Mouse (Mus musculus) gastrocnemius, postnatal 25 days (tissue): ENCODE measurements at regions not wholly inside any gene's neighbourhood (a gene's known extent, or its start where the extent isn't known, plus 50 kb on each side); places are given as distances from the start of the nearest gene placed in this dataset.
A peak's percentile ranks its signal among the peaks of the same experiment; 100 is the strongest.

Experiments
- DNase-seq: peaks from one replicate; pipeline ENCODE4 v3.0.0; 2022

GRCm38 (mm10) chr9:61228230-61228631, 143.9 kb upstream of the Tle3 start:
- DNase-seq: no peak

GRCm38 (mm10) chr9:61230306-61230705, 141.9 kb upstream of the Tle3 start:
- DNase-seq: no peak

GRCm38 (mm10) chr9:61232630-61233029, 139.5 kb upstream of the Tle3 start:
- DNase-seq: no peak

GRCm38 (mm10) chr9:61233251-61233650, 138.9 kb upstream of the Tle3 start:
- no peak for DNase-seq

- DNase-seq: no peak
Measured at GRCm38 (mm10) chr9:61235653-61236610, 136.2 kb upstream of the Tle3 start.

- no peak for DNase-seq
Measured at GRCm38 (mm10) chr9:61238687-61239250, 133.4 kb upstream of the Tle3 start.

- DNase-seq: no peak
Measured at GRCm38 (mm10) chr9:61239328-61239727, 132.8 kb upstream of the Tle3 start.

- DNase-seq: no peak
Measured at GRCm38 (mm10) chr9:61241442-61241841, 130.7 kb upstream of the Tle3 start.

- DNase-seq: no peak
Measured at GRCm38 (mm10) chr9:61242167-61242860, 129.9 kb upstream of the Tle3 start.

- DNase-seq: no peak
Measured at GRCm38 (mm10) chr9:61243289-61243688, 128.9 kb upstream of the Tle3 start.

- DNase-seq: no peak
Measured at GRCm38 (mm10) chr9:61249691-61250425, 122.3 kb upstream of the Tle3 start.

GRCm38 (mm10) chr9:61251606-61252005, 120.6 kb upstream of the Tle3 start:
- peak; percentile 29 for DNase-seq

- DNase-seq: no peak
Measured at GRCm38 (mm10) chr9:61253761-61254160, 118.4 kb upstream of the Tle3 start.

GRCm38 (mm10) chr9:61257488-61257887, 114.7 kb upstream of the Tle3 start:
- DNase-seq: no peak

GRCm38 (mm10) chr9:61258100-61258499, 114.1 kb upstream of the Tle3 start:
- DNase-seq: no peak

- DNase-seq: peak; percentile 17
Measured at GRCm38 (mm10) chr9:61259421-61260174, 112.6 kb upstream of the Tle3 start.

GRCm38 (mm10) chr9:61261263-61261662, 110.9 kb upstream of the Tle3 start:
- no peak for DNase-seq

- DNase-seq: no peak
Measured at GRCm38 (mm10) chr9:61261739-61262333, 110.3 kb upstream of the Tle3 start.

- DNase-seq: no peak
Measured at GRCm38 (mm10) chr9:61263335-61263734, 108.8 kb upstream of the Tle3 start.

- no peak for DNase-seq
Measured at GRCm38 (mm10) chr9:61265466-61265865, 106.7 kb upstream of the Tle3 start.

- DNase-seq: no peak
Measured at GRCm38 (mm10) chr9:61266992-61267391, 105.2 kb upstream of the Tle3 start.
